13 mouse cellular contexts compared by ENCODE assay signal in genomic region chr12:32653096-32653495, GRCm38 (mm10).
DNase-seq lines count a peak whose midpoint lies in the region; ATAC-seq and TF ChIP-seq lines count a peak whose summit lies in the region.
"Had no signal": no experiment of that assay in that cellular context is flagged by ENCODE, and none has a peak within 500 bp of the region (broad histone marks: within the 10 kb centered on the region; RNA-seq: fewer than 3 reads in every experiment).

No protein-coding gene starts in this region.

- DNase-seq in CD4-positive, CD25-positive, alpha-beta regulatory T cell, adult 2 months (ENCODE audit: low read depth, low spot score) = peak; percentile 27
- DNase-seq in liver, embryonic 14.5 days (ENCODE audit: low read depth in 3 of 3, low spot score in 3 of 3) = no peak
- DNase-seq in NIH3T3 (ENCODE audit: low read depth) = peak; percentile 12
- DNase-seq in stomach, postnatal 0 days (ENCODE audit: low spot score) = no peak
- no peak for DNase-seq in frontal cortex, postnatal 10 days (ENCODE audit: low spot score in 2 of 2)
- DNase-seq in left cerebral cortex, adult 8-10 months (ENCODE audit: low spot score in 2 of 2) = no peak
- DNase-seq: cerebellum, postnatal 36 days had no signal

- H3K9ac ChIP-seq in liver, embryonic 14.5 days (replicated peaks) = no peak overlapping the region
- no peak overlapping the region for H3K9ac ChIP-seq in liver, embryonic 12.5 days
- H3K9ac ChIP-seq in stomach, postnatal 0 days (ENCODE audit: low read length) = no peak overlapping the region
- H3K9ac ChIP-seq: hindbrain, embryonic 14.5 days had no signal

- no peak overlapping the region for H3K4me2 ChIP-seq in liver, embryonic 14.5 days (ENCODE audit: low read depth)
- no peak overlapping the region for H3K4me2 ChIP-seq in liver, embryonic 12.5 days
- H3K4me2 ChIP-seq in stomach, postnatal 0 days (replicated peaks; ENCODE audit: low read depth) = no peak overlapping the region
- H3K4me2 ChIP-seq: hindbrain, embryonic 14.5 days had no signal

- H3K9me3 ChIP-seq in liver, embryonic 14.5 days (ENCODE audit: control insufficient read depth, low read length) = no peaks in the 10 kb centered on the region
- no peaks in the 10 kb centered on the region for H3K9me3 ChIP-seq in liver, embryonic 12.5 days (replicated peaks)
- H3K9me3 ChIP-seq in stomach, postnatal 0 days (ENCODE audit: control insufficient read depth, low read length) = no peaks in the 10 kb centered on the region

- TF ChIP-seq EP300 in liver, embryonic 14.5 days (IDR thresholded peaks at IDR 0.05; ENCODE audit: low read depth) = no peak
- TF ChIP-seq EP300 in stomach, postnatal 0 days (optimal IDR thresholded peaks at IDR 0.05) = no peak

- no peaks in the 10 kb centered on the region for H3K27me3 ChIP-seq in liver, embryonic 14.5 days (ENCODE audit: control insufficient read depth, insufficient read depth, low read length)
- no peaks in the 10 kb centered on the region for H3K27me3 ChIP-seq in liver, embryonic 12.5 days (replicated peaks)
- no peaks in the 10 kb centered on the region for H3K27me3 ChIP-seq in stomach, postnatal 0 days (ENCODE audit: control insufficient read depth, insufficient read depth, low read length)

- ATAC-seq in CD4-positive, CD25-positive, alpha-beta regulatory T cell, adult 4 months = no peak
- no peak for ATAC-seq in liver, embryonic 14.5 days (ENCODE audit: insufficient read depth)
- no peak for ATAC-seq in liver, embryonic 12.5 days
- no peak for ATAC-seq in stomach, postnatal 0 days (ENCODE audit: low FRiP score, low TSS enrichment)
- ATAC-seq: activated CD4-positive, CD25-positive, alpha-beta regulatory T cell, adult 4 months had no signal

- H3K4me1 ChIP-seq in liver, embryonic 14.5 days (replicated peaks; ENCODE audit: control insufficient read depth in 2 of 2, insufficient read depth in 2 of 2, low read length in 1 of 2) = no peaks in the 10 kb centered on the region
- no peaks in the 10 kb centered on the region for H3K4me1 ChIP-seq in liver, embryonic 12.5 days
- H3K4me1 ChIP-seq in stomach, postnatal 0 days (replicated peaks; ENCODE audit: control insufficient read depth, insufficient read depth) = no peaks in the 10 kb centered on the region

- no peak overlapping the region for H3K27ac ChIP-seq in liver, embryonic 14.5 days
- no peak overlapping the region for H3K27ac ChIP-seq in liver, embryonic 12.5 days
- no peak overlapping the region for H3K27ac ChIP-seq in stomach, postnatal 0 days (replicated peaks)
- H3K27ac ChIP-seq: hindbrain, embryonic 14.5 days had no signal

- peak; percentile 21; the same call in 1 of the 2 replicates for TF ChIP-seq CTCF in liver, embryonic 14.5 days (IDR thresholded peaks at IDR 0.05; ENCODE audit: low read depth)
- peak; percentile 32 for TF ChIP-seq CTCF in stomach, postnatal 0 days (IDR thresholded peaks at IDR 0.05; ENCODE audit: low read depth)

- 70% methylated on average over 1 of the region's 1 CpGs for WGBS in liver, embryonic 14.5 days (ENCODE audit: insufficient replicate concordance)
- 83% methylated on average over 1 of the region's 1 CpGs for WGBS in liver, embryonic 12.5 days (ENCODE audit: insufficient replicate concordance)
- WGBS in stomach, postnatal 0 days = 96% methylated on average over 1 of the region's 1 CpGs

- no peak overlapping the region for H3K4me3 ChIP-seq in liver, embryonic 14.5 days (ENCODE audit: insufficient read depth in 1 of 2, low read depth in 2 of 2, low read length in 2 of 2)
- no peak overlapping the region for H3K4me3 ChIP-seq in liver, embryonic 12.5 days
- no peak overlapping the region for H3K4me3 ChIP-seq in stomach, postnatal 0 days (ENCODE audit: low read depth, low read length)
- H3K4me3 ChIP-seq: erythroblast, embryonic 14.5 days; myocyte had no signal

- no peaks in the 10 kb centered on the region for H3K36me3 ChIP-seq in liver, embryonic 14.5 days (replicated peaks; ENCODE audit: control insufficient read depth, insufficient read depth, low read depth)
- H3K36me3 ChIP-seq in liver, embryonic 12.5 days = no peaks in the 10 kb centered on the region
- no peaks in the 10 kb centered on the region for H3K36me3 ChIP-seq in stomach, postnatal 0 days (ENCODE audit: control insufficient read depth, insufficient read depth, low read length)

Comparison
In these comparisons a context has a peak if more than half of its experiments do, and no peak if none do; other contexts are left out.
1. DNase-seq: peak in CD4-positive, CD25-positive, alpha-beta regulatory T cell, adult 2 months (single experiment) and NIH3T3 (single experiment); none in liver, embryonic 14.5 days (0 of 3), stomach, postnatal 0 days (single experiment), frontal cortex, postnatal 10 days (0 of 2) and left cerebral cortex, adult 8-10 months (0 of 2).